Mouse (Mus musculus) frontal cortex, adult (tissue): Measurements from ENCODE around the gene Prl7d1.
"Not testable (repeated sequence)": the region's sequence is repeated elsewhere in the genome, so short reads cannot be mapped to it uniquely, and the experiment has no call there.

Experiments
- ATAC-seq: cut with Nextera tagmentation; 2 replicates; pipeline ENCODE4 v1.9.2; 2017; ENCODE audit warnings: mild to moderate bottlenecking, moderate library complexity, mixed read lengths; ENCODE audit not compliant: low TSS enrichment

Prl7d1 gene

DNA sequence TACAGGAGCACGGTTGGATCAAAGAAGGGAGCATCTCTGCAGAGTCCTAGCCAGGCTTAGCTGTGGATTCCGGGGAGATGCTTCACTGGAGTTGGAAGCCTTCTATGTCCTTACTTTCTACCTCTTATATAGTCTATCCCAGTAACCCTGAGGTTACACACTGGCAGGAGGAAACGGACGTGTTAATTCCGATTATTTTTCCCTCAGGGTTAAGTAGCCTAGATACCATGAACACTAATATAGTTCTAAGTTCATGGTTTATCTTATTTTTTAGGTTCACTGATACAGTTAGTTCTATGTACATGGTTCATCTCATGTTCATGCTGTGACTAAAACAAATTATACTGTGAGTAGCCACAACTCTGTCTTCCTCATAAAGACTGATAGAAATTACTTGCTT, at the start of gene Prl7d1:
TSS of gene Prl7d1 (minus strand) at position 101 of the 400 bp plus-strand sequence.
- no peak for ATAC-seq

DNA sequence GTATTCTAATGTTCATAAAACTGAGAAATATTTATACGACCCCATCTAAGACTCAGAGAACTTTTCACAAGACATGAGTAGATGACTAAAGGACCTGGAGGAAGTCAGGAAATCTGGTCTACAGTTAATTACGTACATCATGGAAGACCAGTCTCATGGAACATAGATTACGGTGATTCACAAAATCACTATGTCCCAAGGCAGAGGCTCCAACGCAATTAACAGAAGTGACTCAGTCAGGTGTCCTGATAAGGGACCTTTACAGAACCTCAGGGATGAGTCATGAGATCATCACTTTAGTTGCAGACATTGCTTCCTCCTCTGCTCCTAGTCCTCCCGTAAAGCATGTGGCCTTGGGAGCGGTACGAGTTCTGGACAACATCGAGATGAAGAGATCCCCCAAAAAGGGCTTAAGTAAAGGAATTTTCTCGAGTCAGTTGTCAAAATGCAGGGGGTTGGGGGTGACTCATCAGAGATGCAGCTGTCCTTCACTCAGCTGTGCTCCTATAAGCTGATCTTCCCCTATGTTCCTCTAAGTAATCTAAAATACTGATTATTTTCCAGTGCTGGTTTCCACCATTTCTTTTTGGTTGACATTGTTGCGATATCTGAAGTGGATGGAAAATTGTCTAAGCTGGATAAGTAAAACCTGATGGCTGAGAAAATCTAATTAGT, 18.1 kb upstream of the Prl7d1 start:
- ATAC-seq: no peak

DNA sequence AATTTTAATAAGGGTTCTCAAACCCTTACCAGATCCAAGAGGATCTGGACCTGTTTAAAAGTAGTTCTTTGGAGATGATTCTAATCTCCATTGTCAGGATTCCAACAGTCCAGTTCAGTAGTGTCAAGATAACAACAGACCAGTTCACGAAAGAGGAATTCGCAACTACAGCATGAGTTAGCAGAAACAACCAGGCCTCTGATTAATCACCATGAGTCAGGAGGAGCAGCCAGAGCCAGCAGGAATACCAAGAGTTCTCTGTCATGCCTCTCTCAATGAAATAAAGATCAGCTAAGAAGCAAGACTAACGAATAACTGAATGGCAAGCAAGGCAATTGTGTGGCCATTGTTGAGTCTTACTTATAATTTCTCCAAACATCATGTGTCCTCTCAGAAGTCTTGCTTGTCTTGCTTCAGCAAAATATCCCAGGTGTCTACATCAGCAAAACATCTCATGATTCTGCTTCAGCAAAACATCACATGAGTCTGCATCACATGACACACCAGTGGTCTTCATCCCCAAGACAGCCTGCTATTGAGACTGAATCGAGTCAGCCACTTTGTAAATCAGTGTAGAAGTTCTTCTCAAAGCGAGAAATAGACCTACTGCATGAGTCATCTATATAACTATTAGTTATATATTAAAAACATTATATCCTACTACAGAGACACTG, 13.9 kb upstream of the Prl7d1 start:
- ATAC-seq: not testable (repeated sequence)

DNA sequence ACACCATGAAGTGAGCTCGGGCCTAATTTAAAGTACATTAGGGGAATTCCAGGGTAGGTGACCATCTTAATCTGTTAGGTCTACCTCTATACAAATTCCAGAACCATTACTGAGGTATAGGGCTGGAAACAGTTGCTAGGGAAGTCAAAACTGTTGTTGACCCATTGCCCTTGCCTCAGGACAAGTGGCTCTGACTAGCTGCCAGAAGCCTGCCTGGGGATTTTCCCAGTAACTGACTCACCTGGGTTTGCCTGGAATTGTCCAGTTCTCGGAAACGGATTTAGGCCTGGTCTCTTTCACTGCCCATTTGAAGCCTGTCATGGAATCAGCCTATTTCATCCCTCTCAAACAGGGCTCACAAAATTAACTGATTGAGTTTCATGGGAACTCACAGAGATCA, 8.5 kb upstream of the Prl7d1 start:
- ATAC-seq: not testable (repeated sequence)

DNA sequence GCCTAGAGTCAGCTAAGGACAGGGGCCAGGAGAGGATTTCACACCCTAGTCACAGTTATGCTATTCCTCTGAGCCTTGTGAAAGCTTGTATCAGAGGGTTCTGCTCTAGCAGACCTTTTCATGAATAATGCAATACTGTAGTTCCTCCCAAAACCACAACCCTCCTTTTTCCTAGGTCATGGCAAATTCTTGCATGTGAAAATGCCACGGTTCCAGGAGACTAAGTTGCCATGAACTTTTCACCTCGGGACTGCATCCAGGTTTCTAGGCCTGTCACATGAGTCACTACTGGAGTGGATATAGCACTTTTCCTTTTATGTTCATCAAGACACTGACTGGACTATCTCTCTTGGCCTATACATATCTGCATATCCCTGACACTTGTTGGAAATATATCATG, 10.0 kb downstream of the Prl7d1 start:
- no peak for ATAC-seq

DNA sequence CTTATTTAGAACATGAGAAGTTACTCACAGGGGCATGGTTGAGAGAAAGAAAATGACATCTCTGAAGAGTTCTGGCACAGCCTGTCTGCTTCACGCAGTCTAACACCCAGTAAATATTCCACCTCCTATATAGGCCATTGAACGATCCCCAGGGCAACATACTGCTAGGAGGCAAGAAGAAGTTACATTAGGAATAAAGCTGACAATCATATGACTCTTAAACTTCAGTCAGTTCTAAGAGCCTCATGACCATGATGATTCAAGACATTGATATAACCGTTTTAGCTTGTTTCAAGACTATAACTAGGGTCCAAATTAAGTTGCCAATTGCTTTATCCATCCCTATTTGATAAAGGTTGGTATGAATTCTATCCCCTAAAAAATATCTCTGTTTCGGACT, 48.6 kb downstream of the Prl7d1 start, which contains the start of gene Prl7a2:
TSS of gene Prl7a2 (minus strand) at position 101 of the 400 bp plus-strand sequence.
- no peak for ATAC-seq

DNA sequence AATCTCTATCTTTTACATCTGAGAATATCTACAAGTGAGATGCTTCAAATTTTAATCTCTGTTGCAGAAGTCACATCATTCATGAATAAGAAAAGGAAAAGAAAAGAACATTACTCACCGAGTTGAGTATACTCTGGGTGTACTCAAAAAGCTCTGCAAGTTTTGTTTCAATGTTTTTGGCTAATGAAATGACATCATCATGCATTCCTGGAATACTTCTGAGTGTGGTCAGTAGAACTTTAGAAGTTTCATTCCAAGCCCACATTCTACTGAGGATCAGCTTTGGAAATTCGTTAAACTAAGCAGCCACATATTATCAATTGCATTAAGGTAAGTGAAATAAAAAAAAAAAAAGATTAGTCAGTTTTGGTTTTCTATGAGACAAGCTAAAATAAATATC, 55.8 kb downstream of the Prl7d1 start:
- ATAC-seq: no peak
